Mouse (Mus musculus) limb, embryonic 11.5 days (tissue): ENCODE measurements around the gene Arhgap15. TPM values are rescaled to one million over a fixed set of nuclear protein-coding genes. Genes with fewer than 3 reads are reported as not detected.

ENCODE experiments used
- ATAC-seq: fragments of 200-750 bp; cut with Nextera tagmentation; 2 replicates; pipeline ENCODE4 v1.8.0; 2017; ENCODE audit warnings: low read depth; ENCODE audit not compliant: insufficient number of reproducible peaks, low FRiP score, low TSS enrichment
- DNase-seq: peaks from one replicate; pipeline ENCODE4 v3.0.0-alpha.2; 2015; ENCODE audit warnings: low spot score
- H3K27ac ChIP-seq: fragments of 300-500 bp; sonication (generic); replicated peaks from 2 replicates; pipeline ENCODE4 v1.5.1; 2014; ENCODE audit warnings: low read depth, mild to moderate bottlenecking, low read length
- H3K27me3 ChIP-seq: fragments of 300-500 bp; sonication (generic); 2 replicates; pipeline ENCODE4 v1.6.1; 2014; ENCODE audit warnings: mild to moderate bottlenecking, low read length, mixed read lengths; ENCODE audit not compliant: control insufficient read depth, insufficient read depth
- H3K36me3 ChIP-seq: fragments of 300-500 bp; sonication (generic); 2 replicates; pipeline ENCODE4 v1.6.1; 2014; ENCODE audit warnings: mild to moderate bottlenecking, low read length, moderate library complexity, mixed read lengths; ENCODE audit not compliant: control insufficient read depth, insufficient read depth
- H3K4me1 ChIP-seq: fragments of 300-500 bp; sonication (generic); 2 replicates; pipeline ENCODE4 v1.6.1; 2014; ENCODE audit warnings: low read length, mixed read lengths; ENCODE audit not compliant: control insufficient read depth, insufficient read depth
- H3K4me2 ChIP-seq: fragments of 300-500 bp; sonication (generic); 2 replicates; pipeline ENCODE4 v1.6.1; 2014; ENCODE audit warnings: low read depth, mild to moderate bottlenecking, moderate library complexity; ENCODE audit not compliant: severe bottlenecking
- H3K4me3 ChIP-seq: fragments of 300-500 bp; sonication (generic); 2 replicates; pipeline ENCODE4 v1.5.1; 2014; ENCODE audit warnings: low read depth, low read length
- H3K9ac ChIP-seq: fragments of 300-500 bp; sonication (generic); 2 replicates; pipeline ENCODE4 v1.6.1; 2014; ENCODE audit warnings: mild to moderate bottlenecking, low read length
- H3K9me3 ChIP-seq: fragments of 300-500 bp; sonication (generic); 2 replicates; pipeline ENCODE4 v1.6.1; 2016; ENCODE audit warnings: low read length; ENCODE audit not compliant: control insufficient read depth
- WGBS: fragments of 180-500 bp; shearing (Covaris S2); extraction: QIAGEN DNeasy Blood & Tissue Kit; methylation state at CpG from one replicate; pipeline ENCODE4 v1.1.7; 2014; 5-methylcytosine and 5-hydroxymethylcytosine counted together
- polyA plus RNA-seq: library from polyadenylated mRNA; unstranded; fragments of >200 nt; fragmentation: Nextera tagmentation; extraction: Ambion mirVana; gene quantifications from 2 replicates; pipeline ENCODE4 v1.2.1, GENCODE M21; 2014

The Arhgap15 gene
- polyA plus RNA-seq, 1 experiment from 2014 or later = 0.32 TPM

DNA sequence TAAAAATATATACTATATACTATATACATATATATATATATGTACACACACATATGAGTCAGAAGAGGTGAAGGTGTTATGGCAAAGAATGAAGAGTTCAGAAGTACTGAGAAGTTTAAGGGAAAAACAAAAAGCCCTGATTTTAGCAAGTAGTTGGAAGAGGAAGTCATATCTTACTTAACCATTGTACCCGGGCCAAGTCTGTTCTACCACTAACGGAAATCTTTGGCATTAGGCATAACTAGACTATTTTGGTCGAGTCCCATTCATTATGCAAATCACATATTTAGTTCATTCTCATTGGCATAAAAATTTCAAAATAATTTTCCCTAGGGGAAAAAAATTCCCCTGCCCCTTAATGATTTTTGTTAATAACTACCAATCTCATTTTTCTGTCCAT, 443.4 kb downstream of the Arhgap15 start:
- no peaks in the 10 kb centered on the region for H3K9me3 ChIP-seq
- no peak overlapping the region for H3K27ac ChIP-seq
- H3K4me2 ChIP-seq = no peak overlapping the region
- no peak overlapping the region for H3K9ac ChIP-seq
- WGBS = 82% methylated on average over 3 of the region's 3 CpGs
- no peaks in the 10 kb centered on the region for H3K36me3 ChIP-seq
- H3K4me3 ChIP-seq = no peak overlapping the region
- no peaks in the 10 kb centered on the region for H3K4me1 ChIP-seq
- H3K27me3 ChIP-seq = no peaks in the 10 kb centered on the region
- DNase-seq (no peak), ATAC-seq (no peak)

DNA sequence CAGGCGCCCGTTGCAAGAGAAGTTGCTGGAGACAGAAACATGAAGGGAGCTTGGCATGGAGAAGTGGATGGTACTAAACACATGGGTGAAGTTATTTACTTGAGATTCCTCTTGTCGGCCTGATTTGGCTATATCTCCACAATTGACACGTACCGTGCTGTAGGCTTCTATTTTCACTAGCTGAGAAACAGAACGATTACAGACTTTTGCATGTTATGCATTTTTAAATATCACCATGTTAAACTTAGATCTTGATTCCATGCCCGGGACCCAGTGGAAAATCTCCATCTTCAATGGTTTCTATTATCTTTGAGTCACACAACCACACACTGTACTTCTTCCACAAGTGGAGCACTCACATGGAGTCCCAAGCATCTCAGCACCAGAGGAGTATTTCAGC, 466.9 kb downstream of the Arhgap15 start:
- no peak for ATAC-seq
- H3K27ac ChIP-seq = no peak overlapping the region

DNA sequence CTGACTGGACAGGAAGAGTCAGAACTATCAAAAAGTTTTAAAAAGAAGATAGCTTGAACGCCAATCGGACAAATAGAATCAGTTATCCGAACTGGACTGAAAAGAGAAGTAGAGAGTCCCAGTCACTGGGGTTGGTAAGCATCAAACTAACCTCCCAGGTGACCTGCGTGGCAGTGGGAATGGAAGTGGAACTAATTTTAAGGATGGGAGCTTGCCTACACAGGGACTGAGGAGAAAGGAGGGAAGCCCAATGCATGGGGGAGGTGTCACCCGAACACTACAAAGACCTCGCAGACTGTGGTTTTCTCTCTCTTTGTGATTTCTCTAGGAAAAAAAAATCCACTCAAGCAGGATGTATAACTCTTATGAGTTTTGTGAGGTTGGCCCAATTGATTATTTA, 469.2 kb downstream of the Arhgap15 start:
- Histone ChIP-seq H3K4me1 (no peaks in the 10 kb centered on the region; the same call in 1 of the 2 replicates), H3K9ac (no peak overlapping the region), H3K4me3 (no peak overlapping the region), H3K27ac (no peak overlapping the region), H3K9me3 (no peaks in the 10 kb centered on the region), H3K36me3 (no peaks in the 10 kb centered on the region), H3K27me3 (no peaks in the 10 kb centered on the region), H3K4me2 (no peak overlapping the region)
- ATAC-seq = no peak
- no peak for DNase-seq
- WGBS = 78% methylated on average over 6 of the region's 6 CpGs

More for the DNA sequence above, 466.9 kb downstream of the Arhgap15 start:
- no peaks in the 10 kb centered on the region for H3K9me3 ChIP-seq
- no peaks in the 10 kb centered on the region for H3K36me3 ChIP-seq
- H3K4me1 ChIP-seq = no peaks in the 10 kb centered on the region; the same call in 1 of the 2 replicates
- no peak overlapping the region for H3K9ac ChIP-seq
- H3K4me3 ChIP-seq = no peak overlapping the region
- no peak overlapping the region for H3K4me2 ChIP-seq
- no peak for DNase-seq
- 94% methylated on average over 7 of the region's 7 CpGs for WGBS
- no peaks in the 10 kb centered on the region for H3K27me3 ChIP-seq

DNA sequence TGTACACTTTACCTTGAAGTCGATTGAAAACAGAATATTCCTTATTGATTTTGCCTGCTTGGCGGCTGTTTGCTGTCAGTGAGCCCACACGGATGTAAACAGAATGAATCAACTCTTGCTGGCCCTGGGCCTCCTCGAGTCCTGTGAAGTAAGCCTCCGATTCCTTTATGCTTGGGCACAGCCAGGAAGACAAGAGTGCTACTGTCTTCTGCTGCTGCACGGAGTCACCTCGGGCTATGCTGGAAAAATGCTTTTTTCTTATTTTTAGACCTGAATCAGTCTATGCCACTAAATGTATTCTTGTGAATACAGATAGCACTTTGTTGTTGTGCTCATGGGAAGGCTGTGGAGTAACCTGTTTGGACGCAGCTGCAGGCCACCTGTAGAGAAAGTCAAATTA, 469.7 kb downstream of the Arhgap15 start:
- Histone ChIP-seq H3K9me3 (no peaks in the 10 kb centered on the region), H3K4me3 (no peak overlapping the region), H3K9ac (no peak overlapping the region), H3K27ac (no peak overlapping the region), H3K36me3 (no peaks in the 10 kb centered on the region), H3K4me2 (no peak overlapping the region), H3K4me1 (no peaks in the 10 kb centered on the region; the same call in 1 of the 2 replicates), H3K27me3 (no peaks in the 10 kb centered on the region)
- 34% methylated on average over 8 of the region's 8 CpGs for WGBS
- no peak for DNase-seq
- no peak for ATAC-seq

- DNase-seq = no peak
- WGBS = 70% methylated on average over 2 of the region's 2 CpGs
- no peak for ATAC-seq
Observed at GRCm38 (mm10) chr2:44221686-44222085, 473.1 kb downstream of the Arhgap15 start.

GRCm38 (mm10) chr2:44222176-44222753, 473.6 kb downstream of the Arhgap15 start:
- Histone ChIP-seq H3K36me3 (no peaks in the 10 kb centered on the region), H3K9me3 (no peaks in the 10 kb centered on the region), H3K27ac (no peak overlapping the region), H3K4me3 (no peak overlapping the region), H3K9ac (no peak overlapping the region), H3K27me3 (no peaks in the 10 kb centered on the region), H3K4me1 (no peaks in the 10 kb centered on the region; the same call in 1 of the 2 replicates), H3K4me2 (no peak overlapping the region)
- WGBS = 15% methylated on average over 6 of the region's 6 CpGs
- no peak for ATAC-seq
- DNase-seq = no peak

More at GRCm38 (mm10) chr2:44221686-44222085, 473.1 kb downstream of the Arhgap15 start:
- Histone ChIP-seq H3K9me3 (no peaks in the 10 kb centered on the region), H3K36me3 (no peaks in the 10 kb centered on the region), H3K4me2 (no peak overlapping the region), H3K27me3 (no peaks in the 10 kb centered on the region), H3K4me1 (no peaks in the 10 kb centered on the region; the same call in 1 of the 2 replicates), H3K4me3 (no peak overlapping the region), H3K9ac (no peak overlapping the region), H3K27ac (no peak overlapping the region)

DNA sequence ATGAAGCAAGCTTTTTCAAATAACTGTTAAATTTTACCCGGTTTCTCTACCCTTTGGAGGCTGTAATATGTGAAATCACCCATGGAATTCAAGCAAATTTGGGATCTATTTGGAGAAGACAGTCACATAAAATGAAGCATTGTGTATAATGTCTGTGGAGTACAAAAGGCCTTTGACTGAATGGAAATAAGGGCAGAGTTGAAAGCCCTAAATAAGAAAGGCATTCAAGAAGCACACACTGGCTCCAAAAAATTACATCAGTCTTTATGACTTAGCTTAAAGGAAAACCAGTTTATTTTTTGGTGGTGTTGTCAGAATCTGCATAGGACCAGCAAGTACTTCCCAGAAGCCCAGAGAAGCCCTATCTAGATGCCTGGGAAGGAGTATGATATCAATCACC, 486.2 kb downstream of the Arhgap15 start:
- no peak overlapping the region for H3K9ac ChIP-seq
- H3K27ac ChIP-seq = no peak overlapping the region
- no peak overlapping the region for H3K4me2 ChIP-seq
- H3K27me3 ChIP-seq = no peaks in the 10 kb centered on the region
- no peak overlapping the region for H3K4me3 ChIP-seq
- 90% methylated on average over 1 of the region's 1 CpGs for WGBS
- no peaks in the 10 kb centered on the region for H3K36me3 ChIP-seq
- no peaks in the 10 kb centered on the region for H3K9me3 ChIP-seq
- DNase-seq (no peak), ATAC-seq (no peak)
- H3K4me1 ChIP-seq = no peaks in the 10 kb centered on the region

DNA sequence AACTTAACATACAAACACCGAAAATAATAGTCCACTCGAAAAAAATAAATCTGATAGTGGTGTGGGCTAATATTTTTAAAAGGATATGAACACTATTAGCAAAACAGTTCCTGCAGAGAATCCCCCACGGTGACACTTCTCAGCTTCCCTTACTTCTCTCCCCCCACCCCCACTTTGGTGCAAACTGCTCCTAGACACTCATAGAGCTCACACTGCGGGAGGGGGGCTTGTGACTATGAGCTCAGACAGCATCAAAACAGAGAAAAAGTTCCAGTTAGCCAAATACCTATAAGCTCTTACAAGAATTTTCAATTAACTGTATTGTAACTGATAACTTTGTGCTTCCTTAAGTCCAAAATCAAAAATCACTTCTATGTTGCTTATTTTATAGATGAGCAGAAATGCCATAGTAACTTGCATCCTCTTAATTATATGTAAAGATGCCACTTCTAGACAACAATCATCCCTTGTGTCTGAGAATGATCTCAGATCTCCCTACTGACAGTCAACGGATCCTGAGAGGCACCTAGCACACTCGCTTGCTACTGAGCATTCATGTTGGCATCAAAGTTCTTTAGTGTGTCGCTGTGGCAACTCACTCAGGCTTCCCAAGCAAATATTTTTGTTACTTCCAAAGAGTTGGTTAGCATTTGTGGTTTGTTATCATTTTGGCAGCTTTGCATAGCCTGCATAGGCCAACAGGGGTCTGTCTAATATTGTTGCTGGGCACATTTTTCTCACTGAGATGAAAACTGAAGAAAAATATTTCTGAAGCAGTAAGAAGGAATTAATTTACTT, 493.2 kb downstream of the Arhgap15 start:
- no peak overlapping the region for H3K9ac ChIP-seq
- ATAC-seq = no peak
- 81% methylated on average over 7 of the region's 7 CpGs for WGBS

More for the DNA sequence above, 493.2 kb downstream of the Arhgap15 start:
- Histone ChIP-seq H3K4me2 (no peak overlapping the region), H3K9me3 (no peaks in the 10 kb centered on the region), H3K36me3 (no peaks in the 10 kb centered on the region), H3K27ac (no peak overlapping the region), H3K4me3 (no peak overlapping the region), H3K4me1 (no peaks in the 10 kb centered on the region), H3K27me3 (no peaks in the 10 kb centered on the region)
- DNase-seq = no peak
